Mouse (Mus musculus) left cerebral cortex, adult 8-10 months (tissue): ENCODE data around the gene Amh. TPM values are rescaled to one million over a fixed set of nuclear protein-coding genes. Genes with fewer than 3 reads are reported as not detected.

Experiments
- DNase-seq, 2 experiments: peaks; one replicate each; pipeline ENCODE4 v3.0.0; 2022; ENCODE audit warnings: low spot score in 2 of 2
- microRNA-seq, 2 experiments: library from miRNA; unstranded; fragments of <30 nt; microRNA quantifications; one replicate each; pipeline ENCODE4 v1.2.0; 2022
- total RNA-seq, 4 experiments: library from RNA; stranded (reverse); gene quantifications; 2 replicates each; pipeline ENCODE4 v1.2.4; 2022

Amh gene
- total RNA-seq, 4 experiments from 2014 or later = 1.1 to 2.2 (median 1.7) TPM

GRCm38 (mm10) chr10:80854913-80855748 lies 50.1 kb downstream of the Amh start, which contains the start of the genes Lsm7 and Sppl2b:
Gene Lsm7 (minus strand): TSS chr10:80855209.
Gene Sppl2b (plus strand): TSS chr10:80855275.
- peak; percentile 90 to 95 for DNase-seq

DNA sequence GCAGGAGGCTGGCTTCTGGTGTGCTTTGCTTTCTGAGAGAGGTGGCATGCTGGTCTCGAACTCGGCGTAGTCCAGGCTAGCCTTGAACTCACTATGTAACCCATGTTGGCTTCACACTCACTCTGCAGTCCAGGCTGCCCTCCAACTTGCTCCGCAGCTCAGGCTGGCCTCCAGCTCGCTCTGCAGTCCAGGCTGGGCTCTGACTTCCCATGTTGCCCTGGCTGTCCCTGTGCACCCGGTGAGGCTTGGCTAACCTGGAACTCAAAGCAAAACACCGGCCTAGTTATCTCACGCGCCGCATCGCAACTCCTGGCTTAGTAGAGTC lies 50.7 kb downstream of the Amh start:
- DNase-seq = no peak

- DNase-seq = no peak
Measured at GRCm38 (mm10) chr10:80856267-80856666, 51.2 kb downstream of the Amh start.

- no peak for DNase-seq
Measured at GRCm38 (mm10) chr10:80856908-80857307, 51.9 kb downstream of the Amh start.

Small RNAs within 50 kb of the gene (microRNA-seq; reads per million reads assigned to microRNA genes)
- 2.6 to 3.4 reads per million in 2 experiments for gene Mir1982

Other genes starting within 250 kb of the Amh start
- gene Rexo1, start 243.7 kb upstream of the Amh start, total RNA-seq = 10 to 100 TPM; 40.7 to 46.6 (median 44.7) TPM
- gene Klf16, start 227.9 kb upstream of the Amh start, total RNA-seq = 10 to 100 TPM; 53.0 to 65.9 (median 61.2) TPM
- gene Abhd17a, start 214.9 kb upstream of the Amh start, total RNA-seq = 100 to 1,000 TPM; 157 to 168 (median 166) TPM
- 10 to 100 TPM; 38.8 to 46.5 (median 43.1) TPM for gene Scamp4, start 202.4 kb upstream of the Amh start, total RNA-seq
- 1 to 10 TPM in 3 of 4 experiments, not detected in 1; 1.3 to 4.1 (median 3.4) TPM for gene Adat3, start 202.4 kb upstream of the Amh start, total RNA-seq
- gene Gm49322, start 199.2 kb upstream of the Amh start, total RNA-seq = 1 to 10 TPM; 1.8 to 4.2 (median 3.3) TPM
- gene Csnk1g2, start 182.4 kb upstream of the Amh start, total RNA-seq = 100 to 1,000 TPM; 214 to 250 (median 240) TPM
- 10 to 100 TPM; 88.6 to 97.6 (median 94.5) TPM for gene Btbd2, start 148.2 kb upstream of the Amh start, total RNA-seq
- gene Mknk2, start 127.1 kb upstream of the Amh start, total RNA-seq = 10 to 100 TPM; 36.0 to 47.0 (median 40.9) TPM
- gene Mob3a, start 103.3 kb upstream of the Amh start, total RNA-seq = 10 to 100 TPM; 12.0 to 17.6 (median 14.8) TPM
- 10 to 100 TPM; 44.2 to 67.8 (median 57.0) TPM for gene Izumo4, start 103.1 kb upstream of the Amh start, total RNA-seq
- gene Ap3d1, start 63.0 kb upstream of the Amh start, total RNA-seq = 100 to 1,000 TPM; 126 to 147 (median 139) TPM
- 10 to 100 TPM; 39.0 to 53.1 (median 41.5) TPM for gene Dot1l, start 50.0 kb upstream of the Amh start, total RNA-seq
- gene Sf3a2, start 7.0 kb upstream of the Amh start, total RNA-seq = 10 to 100 TPM; 35.5 to 53.7 (median 46.1) TPM
- gene Plekhj1, start 6.6 kb upstream of the Amh start, total RNA-seq = 10 to 100 TPM; 61.3 to 74.5 (median 66.4) TPM
- gene Jsrp1, start 8.3 kb downstream of the Amh start, total RNA-seq = 1 to 10 TPM; 5.1 to 9.7 (median 6.2) TPM
- gene Oaz1, start 21.4 kb downstream of the Amh start, total RNA-seq = 100 to 1,000 TPM; 505 to 586 (median 560) TPM
- 10 to 100 TPM; 46.4 to 64.4 (median 48.1) TPM for gene Lingo3, start 38.8 kb downstream of the Amh start, total RNA-seq
- 10 to 100 TPM; 35.4 to 57.9 (median 48.2) TPM for gene Lsm7, start 50.0 kb downstream of the Amh start, total RNA-seq
- 10 to 100 TPM; 42.1 to 52.3 (median 46.0) TPM for gene Sppl2b, start 50.0 kb downstream of the Amh start, total RNA-seq
- gene Tmprss9, start 66.6 kb downstream of the Amh start, total RNA-seq = under 1 TPM; 0.22 to 0.60 (median 0.39) TPM
- gene Timm13, start 95.7 kb downstream of the Amh start, total RNA-seq = 100 to 1,000 TPM; 106 to 147 (median 124) TPM
- gene Lmnb2, start 113.0 kb downstream of the Amh start, total RNA-seq = 10 to 100 TPM; 17.6 to 21.2 (median 20.1) TPM
- gene Gadd45b, start 124.8 kb downstream of the Amh start, total RNA-seq = 10 to 100 TPM; 13.8 to 24.0 (median 20.6) TPM
- gene Gng7, start 209.7 kb downstream of the Amh start, total RNA-seq = 100 to 1,000 TPM; 204 to 252 (median 224) TPM
- 100 to 1,000 TPM; 115 to 131 (median 118) TPM for gene Diras1, start 220.4 kb downstream of the Amh start, total RNA-seq
- gene Slc39a3, start 232.2 kb downstream of the Amh start, total RNA-seq = 10 to 100 TPM; 53.9 to 58.9 (median 56.4) TPM